Mouse (Mus musculus) kidney, embryonic 14.5 days (tissue): Measurements from ENCODE around the gene Tubg2. TPM values are rescaled to one million over a fixed set of nuclear protein-coding genes. Genes with fewer than 3 reads are reported as not detected.

Experiments
- ATAC-seq: fragments of 200-750 bp; cut with Nextera tagmentation; 2 replicates; pipeline ENCODE4 v1.8.0; 2017; ENCODE audit warnings: moderate number of reproducible peaks, mild to moderate bottlenecking, moderate TSS enrichment, moderate library complexity; ENCODE audit not compliant: low FRiP score, low TSS enrichment
- H3K27ac ChIP-seq: fragments of 300-500 bp; sonication (generic); 2 replicates; pipeline ENCODE4 v1.5.1; 2014; ENCODE audit warnings: low read depth, mild to moderate bottlenecking, low read length, moderate library complexity, mixed read lengths
- H3K27me3 ChIP-seq: fragments of 300-500 bp; sonication (generic); 2 replicates; pipeline ENCODE4 v1.6.1; 2014; ENCODE audit warnings: mild to moderate bottlenecking, low read length; ENCODE audit not compliant: control insufficient read depth, insufficient read depth
- H3K36me3 ChIP-seq: fragments of 300-500 bp; sonication (generic); 2 replicates; pipeline ENCODE4 v1.6.1; 2014; ENCODE audit warnings: low read length, mixed read lengths; ENCODE audit not compliant: control insufficient read depth, insufficient read depth
- H3K4me1 ChIP-seq: fragments of 300-500 bp; sonication (generic); 2 replicates; pipeline ENCODE4 v1.6.1; 2014; ENCODE audit warnings: low read length, mixed read lengths; ENCODE audit not compliant: control insufficient read depth, insufficient read depth
- H3K4me2 ChIP-seq: fragments of 300-500 bp; sonication (generic); replicated peaks from 2 replicates; pipeline ENCODE4 v1.6.1; 2014; ENCODE audit warnings: low read depth, mild to moderate bottlenecking, low read length
- H3K4me3 ChIP-seq: fragments of 300-500 bp; sonication (generic); 2 replicates; pipeline ENCODE4 v1.5.1; 2014; ENCODE audit warnings: mild to moderate bottlenecking, low read length
- H3K9ac ChIP-seq: fragments of 300-500 bp; sonication (generic); 2 replicates; pipeline ENCODE4 v1.6.1; 2014; ENCODE audit warnings: low read depth, mild to moderate bottlenecking, low read length, moderate library complexity
- H3K9me3 ChIP-seq: fragments of 300-500 bp; sonication (generic); 2 replicates; pipeline ENCODE4 v1.6.1; 2016; ENCODE audit warnings: low read length; ENCODE audit not compliant: control insufficient read depth
- WGBS: fragments of 180-500 bp; shearing (Covaris S2); extraction: QIAGEN DNeasy Blood & Tissue Kit; methylation state at CpG from one replicate; pipeline ENCODE4 v1.1.7; 2014; 5-methylcytosine and 5-hydroxymethylcytosine counted together
- polyA plus RNA-seq: library from polyadenylated mRNA; unstranded; fragments of >200 nt; fragmentation: Nextera tagmentation; extraction: Ambion mirVana; gene quantifications from 2 replicates; pipeline ENCODE4 v1.2.1, GENCODE M21; 2014

Gene Tubg2
- polyA plus RNA-seq: 3.7 and 4.5 TPM in 2 replicates

DNA sequence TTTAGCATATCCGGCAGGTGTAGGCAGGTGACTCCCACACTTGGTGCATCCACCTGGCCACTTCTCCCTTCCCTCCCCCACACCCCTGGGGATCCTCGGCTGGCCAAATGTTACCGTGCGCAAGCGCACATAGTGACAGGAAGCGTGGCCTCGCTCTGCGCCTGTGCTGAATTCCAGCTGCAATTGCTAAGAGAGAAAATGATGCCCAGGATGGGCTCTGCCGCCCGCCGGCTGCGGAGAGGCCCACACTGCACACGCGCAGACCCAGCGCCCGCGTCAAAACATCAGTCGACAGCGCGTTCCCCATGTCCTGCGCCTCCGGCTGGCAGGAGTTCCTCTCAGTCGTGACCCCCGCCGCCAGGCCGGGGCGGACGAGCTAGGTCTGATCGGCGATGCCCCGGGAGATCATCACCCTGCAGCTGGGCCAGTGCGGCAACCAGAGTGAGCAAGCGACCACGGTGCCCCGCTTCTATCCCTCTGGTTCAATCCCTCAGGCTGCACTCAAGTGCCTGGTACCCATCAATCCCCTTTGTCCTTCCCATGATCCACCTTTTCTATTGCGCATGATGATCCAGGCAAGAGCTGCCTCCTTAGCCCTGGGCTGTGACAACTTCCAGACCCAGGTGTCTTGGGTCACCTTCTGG is at the start of gene Tubg2:
TSS of gene Tubg2 (plus strand) at position 180 of the 644 bp plus-strand sequence.
- Histone ChIP-seq H3K27ac (peak within 1 kb of the TSS; percentile 57), H3K9ac (peak within 1 kb of the TSS; percentile 58), H3K4me2 (peak within 1 kb of the TSS; percentile 81), H3K4me3 (peak within 1 kb of the TSS; percentile 41), H3K27me3 (no peaks in the 10 kb centered on the region), H3K4me1 (peaks cover 12% of the 10 kb centered on the region; the same call in 1 of the 2 replicates), H3K9me3 (no peaks in the 10 kb centered on the region), H3K36me3 (no peaks in the 10 kb centered on the region)
- peak; percentile 76 for ATAC-seq
- 2% methylated on average over 36 of the region's 36 CpGs for WGBS

DNA sequence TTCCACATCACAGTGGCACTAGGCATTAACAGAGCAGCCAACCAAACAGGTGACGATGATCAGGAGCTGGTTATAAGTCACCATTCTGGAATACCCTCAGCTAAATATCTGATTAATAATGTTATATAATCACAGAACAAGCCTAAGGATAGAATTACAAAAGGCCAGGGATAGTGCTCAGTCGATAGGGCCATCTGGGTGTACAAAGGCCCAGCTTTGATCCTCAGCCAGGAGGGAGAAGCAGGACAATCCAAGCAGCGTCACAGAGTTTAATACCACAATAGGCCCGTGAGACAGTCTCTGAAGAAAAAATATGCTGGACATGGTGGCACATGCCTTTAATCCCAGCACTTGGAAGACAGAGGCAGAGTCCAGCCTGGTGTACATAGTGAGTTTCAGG is 46.4 kb upstream of the Tubg2 start:
- WGBS: 84% methylated on average over 4 of the region's 4 CpGs
- no peaks in the 10 kb centered on the region for H3K9me3 ChIP-seq
- H3K4me3 ChIP-seq: no peak overlapping the region
- H3K4me1 ChIP-seq: no peaks in the 10 kb centered on the region
- H3K9ac ChIP-seq: no peak overlapping the region
- H3K27ac ChIP-seq: no peak overlapping the region
- no peak for ATAC-seq
- H3K36me3 ChIP-seq: peaks cover 10% of the 10 kb centered on the region; the same call in 1 of the 2 replicates
- H3K27me3 ChIP-seq: no peaks in the 10 kb centered on the region
- H3K4me2 ChIP-seq: no peak overlapping the region

GRCm38 (mm10) chr11:101110708-101111107 is 45.0 kb upstream of the Tubg2 start:
- Histone ChIP-seq H3K36me3 (no peaks in the 10 kb centered on the region), H3K27ac (no peak overlapping the region), H3K4me3 (no peak overlapping the region), H3K27me3 (no peaks in the 10 kb centered on the region), H3K9me3 (no peaks in the 10 kb centered on the region), H3K4me2 (no peak overlapping the region), H3K4me1 (peaks cover under 1% of the 10 kb centered on the region; the same call in 1 of the 2 replicates), H3K9ac (no peak overlapping the region)
- no peak for ATAC-seq
- WGBS: 56% methylated on average over 5 of the region's 5 CpGs

GRCm38 (mm10) chr11:101111178-101111577 is 44.5 kb upstream of the Tubg2 start:
- H3K36me3 ChIP-seq: no peaks in the 10 kb centered on the region
- 91% methylated on average over 4 of the region's 4 CpGs for WGBS
- no peaks in the 10 kb centered on the region for H3K27me3 ChIP-seq
- ATAC-seq: no peak
- H3K4me3 ChIP-seq: no peak overlapping the region
- H3K9ac ChIP-seq: no peak overlapping the region
- H3K4me1 ChIP-seq: peaks cover 3% of the 10 kb centered on the region; the same call in 1 of the 2 replicates
- no peak overlapping the region for H3K27ac ChIP-seq
- H3K9me3 ChIP-seq: no peaks in the 10 kb centered on the region
- H3K4me2 ChIP-seq: no peak overlapping the region

DNA sequence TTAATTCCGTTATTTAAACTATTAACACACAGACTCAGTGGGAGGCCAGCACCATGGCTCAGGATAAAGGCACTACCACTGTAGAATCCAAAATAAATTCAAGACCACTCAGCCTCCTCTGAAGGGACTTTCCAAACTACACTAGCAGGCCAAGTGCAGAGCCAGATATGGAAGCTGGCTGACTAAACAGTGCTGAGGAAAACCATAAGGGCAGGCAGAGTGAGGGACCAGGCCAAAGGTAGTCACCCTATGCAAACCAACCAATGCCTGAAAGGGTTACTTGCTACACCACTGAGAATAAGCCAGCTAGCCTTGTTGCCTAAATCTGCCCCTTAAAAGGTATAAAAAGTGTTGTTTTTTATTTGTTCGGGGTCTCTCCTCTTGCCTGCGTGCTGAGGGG is 43.5 kb upstream of the Tubg2 start:
- 93% methylated on average over 3 of the region's 3 CpGs for WGBS
- no peak overlapping the region for H3K27ac ChIP-seq

DNA sequence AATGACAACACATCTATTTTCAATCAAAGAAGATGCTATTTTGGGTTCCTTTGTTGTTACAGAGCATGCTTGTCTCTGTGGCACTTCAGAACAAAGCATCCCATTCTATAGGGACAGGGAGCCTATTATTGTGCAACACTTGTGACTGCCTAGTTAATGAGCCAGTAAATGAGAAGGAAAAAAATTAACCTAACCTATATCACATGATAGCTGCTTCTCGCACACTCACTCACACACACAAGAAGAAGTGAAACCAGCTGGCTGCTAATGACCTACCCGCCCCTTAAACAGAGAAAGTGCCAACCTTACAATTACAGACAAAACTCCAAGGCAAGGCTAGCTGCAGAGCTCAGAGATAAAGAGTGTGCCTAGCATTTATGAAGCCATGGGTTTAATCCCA is 40.1 kb upstream of the Tubg2 start:
- ATAC-seq: no peak
- no peak overlapping the region for H3K9ac ChIP-seq
- H3K27ac ChIP-seq: no peak overlapping the region; the same call in 1 of the 2 replicates
- H3K9me3 ChIP-seq: no peaks in the 10 kb centered on the region
- no peaks in the 10 kb centered on the region for H3K27me3 ChIP-seq
- H3K4me1 ChIP-seq: peaks cover 11% of the 10 kb centered on the region
- 63% methylated on average over 2 of the region's 2 CpGs for WGBS
- peaks cover 7% of the 10 kb centered on the region; the same call in 1 of the 2 replicates for H3K36me3 ChIP-seq
- no peak overlapping the region for H3K4me3 ChIP-seq
- H3K4me2 ChIP-seq: no peak overlapping the region

More for the DNA sequence above, 43.5 kb upstream of the Tubg2 start:
- peaks cover 6% of the 10 kb centered on the region; the same call in 1 of the 2 replicates for H3K36me3 ChIP-seq
- no peaks in the 10 kb centered on the region for H3K9me3 ChIP-seq
- no peak for ATAC-seq
- no peaks in the 10 kb centered on the region for H3K27me3 ChIP-seq
- no peak overlapping the region for H3K4me3 ChIP-seq
- H3K4me1 ChIP-seq: peaks cover 3% of the 10 kb centered on the region; the same call in 1 of the 2 replicates
- H3K9ac ChIP-seq: no peak overlapping the region
- no peak overlapping the region for H3K4me2 ChIP-seq

DNA sequence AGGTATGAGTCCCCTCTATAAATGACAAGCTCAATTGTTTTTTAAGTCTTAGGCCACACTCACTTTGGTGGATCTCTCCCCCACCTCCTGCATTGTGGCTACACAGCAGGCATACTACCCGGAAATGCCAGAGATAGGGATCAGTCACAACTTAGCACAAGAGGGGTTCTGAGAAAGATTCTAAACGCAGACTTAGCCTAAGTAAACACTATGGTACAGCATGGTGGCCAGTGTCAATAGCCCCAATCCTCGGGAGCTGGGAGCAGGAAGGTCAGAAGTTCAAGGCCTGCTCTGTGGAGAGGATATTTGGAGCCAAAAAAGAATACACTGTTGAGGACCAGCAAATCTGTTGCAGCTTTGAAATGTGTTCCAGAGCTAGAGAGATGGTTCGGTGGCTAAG is 37.6 kb upstream of the Tubg2 start:
- H3K4me3 ChIP-seq: peak overlapping the region; percentile 89
- no peaks in the 10 kb centered on the region for H3K9me3 ChIP-seq
- no peak overlapping the region for H3K27ac ChIP-seq
- peak overlapping the region; percentile 70 for H3K4me2 ChIP-seq
- H3K36me3 ChIP-seq: peaks cover 16% of the 10 kb centered on the region; the same call in 1 of the 2 replicates
- ATAC-seq: no peak
- WGBS: 42% methylated on average over 4 of the region's 4 CpGs
- no peaks in the 10 kb centered on the region for H3K27me3 ChIP-seq
- H3K9ac ChIP-seq: peak overlapping the region; percentile 91; the same call in 1 of the 2 replicates
- peaks cover 19% of the 10 kb centered on the region for H3K4me1 ChIP-seq

- no peaks in the 10 kb centered on the region for H3K27me3 ChIP-seq
- WGBS: under 1% methylated on average over 39 of the region's 39 CpGs
- ATAC-seq: peak; percentile 78; the same call in 1 of the 2 replicates
Observed at GRCm38 (mm10) chr11:101119131-101119760, 36.5 kb upstream of the Tubg2 start.

More at GRCm38 (mm10) chr11:101119131-101119760, 36.5 kb upstream of the Tubg2 start:
- Histone ChIP-seq H3K4me1 (peaks cover 19% of the 10 kb centered on the region), H3K36me3 (peaks cover 26% of the 10 kb centered on the region; the same call in 1 of the 2 replicates), H3K9me3 (no peaks in the 10 kb centered on the region), H3K4me3 (peak overlapping the region; percentile 89), H3K4me2 (peak overlapping the region; percentile 70), H3K27ac (peak overlapping the region; percentile 81), H3K9ac (peak overlapping the region; percentile 91)
